Mouse (Mus musculus): ENCODE data around the gene Hba-a2. TPM values are rescaled to one million over a fixed set of nuclear protein-coding genes. Genes with fewer than 3 reads are reported as not detected.
A peak's percentile ranks its signal among the peaks of the same experiment; 100 is the strongest.

Hba-a2 gene
- polyA plus RNA-seq, 2 experiments: 9,478 to 14,532 TPM

DNA sequence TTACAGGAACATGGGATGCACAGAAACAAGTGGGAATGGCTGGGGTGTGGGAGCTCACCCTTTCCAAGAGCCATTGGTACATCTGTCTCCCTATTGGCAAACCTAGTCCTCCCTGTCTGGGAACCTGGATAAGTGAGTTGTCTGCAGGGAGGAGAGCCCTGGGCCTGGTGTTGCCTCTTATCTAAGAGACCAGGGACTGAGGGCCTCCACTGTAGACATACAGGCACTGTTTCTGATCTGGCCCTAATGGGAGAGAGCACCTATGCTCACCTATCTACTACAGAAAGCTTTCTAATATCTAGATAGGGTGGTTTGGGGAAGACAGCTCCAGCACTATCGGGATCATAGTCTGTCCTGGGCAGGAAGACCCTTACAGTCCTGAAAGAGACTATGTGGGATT, 40.1 kb upstream of the Hba-a2 start:
- WGBS: 100% methylated on average over 1 of the region's 1 CpGs
- H3K4me2 ChIP-seq (replicated peaks; ENCODE audit: low read depth, low read length, severe bottlenecking): no peak overlapping the region
- DNase-seq (ENCODE audit: low spot score) (no peak), ATAC-seq (ENCODE audit: low FRiP score, low read depth) (no peak)
- H3K36me3 ChIP-seq (ENCODE audit: control insufficient read depth, insufficient read depth, low read length): peaks cover 33% of the 10 kb centered on the region
- H3K9ac ChIP-seq (ENCODE audit: low read depth, low read length, severe bottlenecking): no peak overlapping the region
- no peak for TF ChIP-seq POLR2A (IDR thresholded peaks at IDR 0.05; ENCODE audit: borderline replicate concordance, extremely low read depth, insufficient read depth, insufficient read length)
- H3K27ac ChIP-seq (replicated peaks; ENCODE audit: low read depth, low read length): no peak overlapping the region
- H3K27me3 ChIP-seq (ENCODE audit: control insufficient read depth, insufficient read depth, low read length): no peaks in the 10 kb centered on the region
- H3K4me3 ChIP-seq (replicated peaks; ENCODE audit: low read length): no peak overlapping the region
- no peaks in the 10 kb centered on the region for H3K9me3 ChIP-seq (ENCODE audit: control insufficient read depth, low read length)
- H3K4me1 ChIP-seq (ENCODE audit: control insufficient read depth, insufficient read depth, low read length): no peaks in the 10 kb centered on the region

DNA sequence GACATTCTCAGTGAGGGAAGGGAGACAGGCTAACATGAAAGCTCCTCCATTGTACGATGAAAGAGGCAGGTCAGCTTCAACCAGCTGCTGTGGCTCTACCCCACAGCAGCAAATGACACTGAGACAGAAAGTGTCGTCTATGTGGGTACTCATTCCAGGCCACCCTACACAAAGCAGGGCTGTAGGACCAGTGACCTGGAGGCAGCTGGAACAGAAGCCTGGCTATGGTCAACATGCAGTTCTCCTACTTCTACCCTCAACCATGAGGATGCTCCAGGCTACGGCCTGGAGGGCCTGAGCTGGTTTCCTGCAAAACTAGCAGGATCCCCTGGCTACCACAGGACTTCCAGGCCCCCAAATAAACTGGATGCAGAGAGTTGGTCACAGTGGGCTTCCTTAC, 39.7 kb upstream of the Hba-a2 start:
- Histone ChIP-seq H3K27ac (replicated peaks; ENCODE audit: low read depth, low read length) (no peak overlapping the region), H3K4me2 (replicated peaks; ENCODE audit: low read depth, low read length, severe bottlenecking) (no peak overlapping the region), H3K36me3 (ENCODE audit: control insufficient read depth, insufficient read depth, low read length) (peaks cover 35% of the 10 kb centered on the region), H3K4me3 (replicated peaks; ENCODE audit: low read length) (no peak overlapping the region), H3K9ac (ENCODE audit: low read depth, low read length, severe bottlenecking) (no peak overlapping the region), H3K27me3 (ENCODE audit: control insufficient read depth, insufficient read depth, low read length) (no peaks in the 10 kb centered on the region), H3K9me3 (ENCODE audit: control insufficient read depth, low read length) (no peaks in the 10 kb centered on the region), H3K4me1 (ENCODE audit: control insufficient read depth, insufficient read depth, low read length) (no peaks in the 10 kb centered on the region)
- DNase-seq (ENCODE audit: low spot score) (no peak), ATAC-seq (ENCODE audit: low FRiP score, low read depth) (no peak)
- TF ChIP-seq POLR2A (IDR thresholded peaks at IDR 0.05; ENCODE audit: borderline replicate concordance, extremely low read depth, insufficient read depth, insufficient read length): no peak
- 88% methylated on average over 3 of the region's 3 CpGs for whole genome bisulfite sequencing

DNA sequence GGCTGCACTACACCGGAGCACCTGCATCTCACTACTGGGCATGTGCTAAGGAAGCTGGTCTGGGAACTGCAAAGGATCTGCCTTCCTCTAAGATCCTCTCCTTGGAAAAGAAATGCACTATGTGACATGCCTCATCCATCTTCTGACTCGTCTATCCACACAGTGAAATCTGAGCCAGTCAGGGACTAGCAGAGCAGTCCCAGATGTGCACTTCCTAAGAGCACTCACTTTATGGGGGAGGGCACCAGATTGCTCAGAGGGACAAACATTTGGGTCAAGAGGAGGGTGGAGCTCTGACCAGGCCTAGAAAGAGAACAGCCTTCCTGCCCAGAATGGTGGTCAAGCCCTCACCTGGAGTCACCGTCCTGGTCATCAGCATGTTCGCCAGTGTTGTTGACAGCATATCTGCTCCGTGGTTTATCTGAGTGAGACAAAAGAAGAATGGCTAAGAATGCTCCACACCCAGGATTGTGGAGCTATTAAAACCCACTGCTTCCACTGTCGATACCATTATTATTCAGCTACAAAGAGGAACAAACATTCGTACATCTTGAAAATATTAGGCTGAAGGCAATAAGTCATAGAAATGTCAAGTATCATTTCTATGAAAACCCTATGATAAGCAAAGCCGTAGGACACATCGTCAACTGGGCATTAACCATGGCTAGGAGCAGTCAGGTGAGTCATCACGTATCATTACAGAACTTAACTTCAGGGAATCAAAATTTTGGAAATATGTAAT, 33.4 kb upstream of the Hba-a2 start:
- no peak for TF ChIP-seq POLR2A (IDR thresholded peaks at IDR 0.05; ENCODE audit: borderline replicate concordance, extremely low read depth, insufficient read depth, insufficient read length)
- 0 out of 2 replicates have a peak, but pooled peaks cover under 1% of the 10 kb centered on the region for H3K4me1 ChIP-seq (ENCODE audit: control insufficient read depth, insufficient read depth, low read length)
- no peak overlapping the region for H3K4me3 ChIP-seq (replicated peaks; ENCODE audit: low read length)
- H3K9me3 ChIP-seq (ENCODE audit: control insufficient read depth, low read length): no peaks in the 10 kb centered on the region
- H3K9ac ChIP-seq (ENCODE audit: low read depth, low read length, severe bottlenecking): no peak overlapping the region
- H3K27ac ChIP-seq (replicated peaks; ENCODE audit: low read depth, low read length): no peak overlapping the region
- H3K36me3 ChIP-seq (ENCODE audit: control insufficient read depth, insufficient read depth, low read length): peaks cover 24% of the 10 kb centered on the region
- WGBS: 74% methylated on average over 10 of the region's 10 CpGs
- no peaks in the 10 kb centered on the region for H3K27me3 ChIP-seq (ENCODE audit: control insufficient read depth, insufficient read depth, low read length)
- no peak overlapping the region for H3K4me2 ChIP-seq (replicated peaks; ENCODE audit: low read depth, low read length, severe bottlenecking)
- ATAC-seq (ENCODE audit: low FRiP score, low read depth) (no peak), DNase-seq (ENCODE audit: low spot score) (no peak)

DNA sequence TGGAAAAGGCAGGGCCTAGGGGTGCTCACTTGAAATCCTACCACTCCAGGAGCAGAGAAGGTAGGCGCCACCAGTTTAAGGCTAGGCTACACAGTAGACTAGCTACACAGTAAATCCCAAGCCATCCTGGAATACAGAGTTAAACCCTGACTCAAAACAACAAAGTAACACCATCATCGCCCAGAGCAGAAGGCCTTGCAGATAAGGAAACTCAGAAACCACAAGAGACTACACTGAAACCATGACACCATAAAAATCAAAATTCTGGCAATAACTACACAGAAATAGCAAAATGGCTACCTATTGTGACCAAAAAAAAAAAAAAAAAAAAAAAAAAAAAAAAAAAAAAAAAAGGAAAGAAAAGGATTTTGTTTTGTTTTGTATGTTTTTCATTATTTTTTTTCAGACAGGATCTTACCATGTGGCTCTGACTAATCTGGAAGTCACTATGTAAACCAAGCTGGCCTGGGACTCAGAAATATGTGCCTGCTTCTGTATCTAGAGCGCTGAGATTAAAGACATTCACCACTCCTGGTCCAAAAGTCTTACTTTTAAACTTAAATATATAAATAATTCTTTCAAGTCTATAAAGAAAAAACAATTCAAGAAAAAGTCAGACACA, 31.1 kb upstream of the Hba-a2 start:
- no peak overlapping the region for H3K4me2 ChIP-seq (replicated peaks; ENCODE audit: low read depth, low read length, severe bottlenecking)
- H3K36me3 ChIP-seq (ENCODE audit: control insufficient read depth, insufficient read depth, low read length): peaks cover 22% of the 10 kb centered on the region
- no peak for ATAC-seq (ENCODE audit: low FRiP score, low read depth)
- H3K9ac ChIP-seq (ENCODE audit: low read depth, low read length, severe bottlenecking): no peak overlapping the region
- no peak for TF ChIP-seq POLR2A (IDR thresholded peaks at IDR 0.05; ENCODE audit: borderline replicate concordance, extremely low read depth, insufficient read depth, insufficient read length)
- H3K4me3 ChIP-seq (replicated peaks; ENCODE audit: low read length): no peak overlapping the region
- WGBS: 88% methylated on average over 3 of the region's 3 CpGs
- DNase-seq (ENCODE audit: low spot score): no peak
- H3K27me3 ChIP-seq (ENCODE audit: control insufficient read depth, insufficient read depth, low read length): no peaks in the 10 kb centered on the region
- 0 out of 2 replicates have a peak, but pooled peaks cover 4% of the 10 kb centered on the region for H3K4me1 ChIP-seq (ENCODE audit: control insufficient read depth, insufficient read depth, low read length)
- no peak overlapping the region; the same call in 1 of the 2 replicates for H3K27ac ChIP-seq (replicated peaks; ENCODE audit: low read depth, low read length)
- H3K9me3 ChIP-seq (ENCODE audit: control insufficient read depth, low read length): no peaks in the 10 kb centered on the region

DNA sequence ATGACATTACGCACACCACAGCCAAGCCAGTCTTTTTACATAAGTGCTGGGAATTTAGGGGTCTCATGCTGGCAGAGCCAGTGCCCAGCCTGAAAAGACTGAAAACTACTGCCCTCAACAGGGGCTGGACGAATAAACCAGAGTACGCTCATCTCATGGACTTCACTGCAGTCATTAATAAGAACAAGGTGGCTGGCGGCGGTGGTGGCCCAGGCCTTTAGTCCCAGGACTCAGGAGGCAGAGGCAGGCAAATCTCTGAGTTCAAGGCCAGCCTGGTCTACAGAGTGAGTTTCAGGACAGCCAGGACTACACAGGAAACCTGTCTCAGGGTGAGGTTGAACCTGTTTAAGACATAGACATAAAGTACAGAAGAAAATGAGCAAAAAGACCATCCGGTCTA, 30.1 kb upstream of the Hba-a2 start:
- Histone ChIP-seq H3K4me2 (replicated peaks; ENCODE audit: low read depth, low read length, severe bottlenecking) (no peak overlapping the region), H3K9ac (ENCODE audit: low read depth, low read length, severe bottlenecking) (0 out of 2 replicates have a peak overlapping the region, but pooled peaks have one; percentile 21), H3K36me3 (ENCODE audit: control insufficient read depth, insufficient read depth, low read length) (peaks cover 13% of the 10 kb centered on the region; the same call in 1 of the 2 replicates), H3K27ac (replicated peaks; ENCODE audit: low read depth, low read length) (no peak overlapping the region), H3K9me3 (ENCODE audit: control insufficient read depth, low read length) (no peaks in the 10 kb centered on the region), H3K27me3 (ENCODE audit: control insufficient read depth, insufficient read depth, low read length) (no peaks in the 10 kb centered on the region), H3K4me1 (ENCODE audit: control insufficient read depth, insufficient read depth, low read length) (0 out of 2 replicates have a peak, but pooled peaks cover 4% of the 10 kb centered on the region), H3K4me3 (replicated peaks; ENCODE audit: low read length) (no peak overlapping the region)
- ATAC-seq (ENCODE audit: low FRiP score, low read depth) (no peak), DNase-seq (ENCODE audit: low spot score) (no peak)
- 89% methylated on average over 6 of the region's 6 CpGs for WGBS
- no peak for TF ChIP-seq POLR2A (IDR thresholded peaks at IDR 0.05; ENCODE audit: borderline replicate concordance, extremely low read depth, insufficient read depth, insufficient read length)
